Mouse (Mus musculus): ENCODE results near the gene Gm10961. TPM values are rescaled to one million over a fixed set of nuclear protein-coding genes. Genes with fewer than 3 reads are reported as not detected.

Gm10961 gene
- polyA plus RNA-seq, 1 experiment, result not detected

DNA sequence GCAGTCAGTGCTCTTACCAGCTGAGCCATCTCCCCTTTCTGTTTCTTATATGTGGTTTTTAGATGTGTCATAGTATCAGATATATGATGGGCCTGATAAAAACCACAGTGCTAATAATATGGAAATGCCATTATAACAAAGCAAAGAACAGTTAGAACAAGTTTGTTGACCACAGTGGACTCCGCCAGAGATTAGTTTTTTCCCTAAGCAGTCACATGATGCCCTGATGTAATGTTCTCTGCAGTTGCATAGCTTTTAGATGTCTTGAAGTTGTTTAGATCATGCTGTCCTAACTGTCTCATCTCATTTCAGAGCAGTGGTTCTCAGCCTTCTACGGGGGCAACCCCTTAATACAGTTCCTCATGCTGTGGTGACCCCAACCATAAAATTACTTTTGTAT lies 25.0 kb downstream of the Gm10961 start:
- Histone ChIP-seq H3K9me3 (replicated peaks; ENCODE audit: control insufficient read depth, insufficient read depth, low read length, poor library complexity, severe bottlenecking) (no peaks in the 10 kb centered on the region), H3K4me1 (ENCODE audit: control insufficient read depth, insufficient read depth, low read length) (no peaks in the 10 kb centered on the region), H3K4me3 (ENCODE audit: low read depth, low read length) (no peak overlapping the region), H3K36me3 (ENCODE audit: control insufficient read depth, insufficient read depth, low read length, poor library complexity, severe bottlenecking) (peaks cover 1% of the 10 kb centered on the region; the same call in 1 of the 2 replicates), H3K9ac (ENCODE audit: low read depth, poor library complexity, severe bottlenecking) (no peak overlapping the region), H3K27ac (ENCODE audit: insufficient read depth, low read length) (no peak overlapping the region), H3K27me3 (ENCODE audit: control insufficient read depth, insufficient read depth, low read length, poor library complexity, severe bottlenecking) (no peaks in the 10 kb centered on the region)
- TF ChIP-seq EP300 (IDR thresholded peaks at IDR 0.05; ENCODE audit: insufficient read depth, low read depth, low read length) (no peak), POLR2A (IDR thresholded peaks at IDR 0.05; ENCODE audit: insufficient read depth, low read length) (no peak), CTCF (IDR thresholded peaks at IDR 0.05; ENCODE audit: low read depth, low read length) (no peak)

DNA sequence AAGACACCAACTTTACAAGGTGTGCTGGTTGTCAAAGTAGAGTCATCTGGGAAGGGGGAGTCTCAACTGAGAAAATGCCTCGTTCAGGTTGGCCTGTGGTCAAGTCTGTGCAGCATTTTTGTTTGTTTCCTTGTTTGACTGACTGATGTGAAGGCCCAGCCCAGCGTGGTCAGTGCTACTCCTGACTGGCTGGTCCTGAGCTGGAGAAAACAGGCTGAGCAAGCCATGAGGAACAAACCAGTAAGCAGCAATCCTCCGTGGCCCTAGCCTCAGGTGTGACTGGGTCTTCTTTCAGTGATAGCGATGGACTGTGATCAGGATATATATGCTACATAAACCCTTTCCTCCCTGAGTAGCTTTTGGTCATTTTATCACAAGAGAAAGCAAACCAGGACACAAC lies 25.8 kb downstream of the Gm10961 start:
- Histone ChIP-seq H3K4me3 (ENCODE audit: low read depth, low read length) (no peak overlapping the region), H3K27ac (ENCODE audit: insufficient read depth, low read length) (no peak overlapping the region), H3K4me1 (ENCODE audit: control insufficient read depth, insufficient read depth, low read length) (no peaks in the 10 kb centered on the region), H3K27me3 (ENCODE audit: control insufficient read depth, insufficient read depth, low read length, poor library complexity, severe bottlenecking) (no peaks in the 10 kb centered on the region), H3K9me3 (replicated peaks; ENCODE audit: control insufficient read depth, insufficient read depth, low read length, poor library complexity, severe bottlenecking) (no peaks in the 10 kb centered on the region), H3K36me3 (ENCODE audit: control insufficient read depth, insufficient read depth, low read length, poor library complexity, severe bottlenecking) (peaks cover 3% of the 10 kb centered on the region; the same call in 1 of the 2 replicates), H3K9ac (ENCODE audit: low read depth, poor library complexity, severe bottlenecking) (no peak overlapping the region)
- TF ChIP-seq POLR2A (IDR thresholded peaks at IDR 0.05; ENCODE audit: insufficient read depth, low read length), result no peak
- TF ChIP-seq EP300 (IDR thresholded peaks at IDR 0.05; ENCODE audit: insufficient read depth, low read depth, low read length), result no peak
- no peak for TF ChIP-seq CTCF (IDR thresholded peaks at IDR 0.05; ENCODE audit: low read depth, low read length)

DNA sequence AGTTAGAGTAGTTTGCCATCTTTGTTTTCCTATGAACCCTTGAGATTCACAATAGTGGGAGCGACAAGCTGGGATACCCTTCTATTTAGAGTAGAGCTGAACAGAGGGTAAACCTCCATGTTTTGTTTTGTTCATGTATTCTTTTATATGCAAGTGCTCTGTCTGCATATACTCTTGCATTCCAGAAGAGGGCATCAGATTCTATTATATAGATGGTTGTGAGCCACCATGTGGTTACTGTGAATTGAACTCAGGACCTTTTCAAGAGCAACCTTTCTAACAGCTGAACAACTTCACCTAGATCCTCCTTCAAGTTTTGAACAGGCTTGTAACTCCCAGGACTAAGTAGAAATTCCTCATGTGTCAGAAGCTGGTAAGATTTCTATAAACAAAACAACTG lies 27.9 kb downstream of the Gm10961 start:
- TF ChIP-seq POLR2A (IDR thresholded peaks at IDR 0.05; ENCODE audit: insufficient read depth, low read length) (no peak), EP300 (IDR thresholded peaks at IDR 0.05; ENCODE audit: insufficient read depth, low read depth, low read length) (no peak), CTCF (IDR thresholded peaks at IDR 0.05; ENCODE audit: low read depth, low read length) (no peak)
- H3K36me3 ChIP-seq (ENCODE audit: control insufficient read depth, insufficient read depth, low read length, poor library complexity, severe bottlenecking), result peaks cover 4% of the 10 kb centered on the region; the same call in 1 of the 2 replicates
- no peak overlapping the region for H3K4me3 ChIP-seq (ENCODE audit: low read depth, low read length)

DNA sequence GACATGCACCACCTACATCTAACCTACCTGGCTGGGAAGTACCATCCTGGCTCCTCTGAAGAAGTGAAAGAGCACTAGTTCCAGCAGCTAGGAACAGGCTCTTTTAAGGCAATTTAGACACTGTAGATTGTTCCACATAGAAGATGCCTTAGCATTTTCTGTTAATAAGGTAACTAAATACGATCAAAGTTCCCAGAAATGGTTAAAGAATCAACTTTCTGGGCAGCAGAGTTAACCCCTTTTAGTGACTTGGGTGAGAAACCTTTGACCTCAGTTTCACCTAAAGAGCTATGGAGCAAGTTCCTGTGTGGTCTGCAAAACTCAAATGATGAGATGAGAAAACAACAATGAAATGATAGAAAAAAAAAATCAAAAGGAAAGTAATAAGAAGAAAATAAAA lies 33.5 kb downstream of the Gm10961 start:
- no peaks in the 10 kb centered on the region for H3K9me3 ChIP-seq (replicated peaks; ENCODE audit: control insufficient read depth, insufficient read depth, low read length, poor library complexity, severe bottlenecking)
- H3K36me3 ChIP-seq (ENCODE audit: control insufficient read depth, insufficient read depth, low read length, poor library complexity, severe bottlenecking), result peaks cover 43% of the 10 kb centered on the region
- no peak overlapping the region for H3K9ac ChIP-seq (ENCODE audit: low read depth, poor library complexity, severe bottlenecking)
- H3K27ac ChIP-seq (ENCODE audit: insufficient read depth, low read length), result no peak overlapping the region
- H3K4me3 ChIP-seq (ENCODE audit: low read depth, low read length), result no peak overlapping the region
- TF ChIP-seq POLR2A (IDR thresholded peaks at IDR 0.05; ENCODE audit: insufficient read depth, low read length), result no peak
- no peak for TF ChIP-seq CTCF (IDR thresholded peaks at IDR 0.05; ENCODE audit: low read depth, low read length)
- no peak for TF ChIP-seq EP300 (IDR thresholded peaks at IDR 0.05; ENCODE audit: insufficient read depth, low read depth, low read length)
- H3K27me3 ChIP-seq (ENCODE audit: control insufficient read depth, insufficient read depth, low read length, poor library complexity, severe bottlenecking), result no peaks in the 10 kb centered on the region
- no peaks in the 10 kb centered on the region for H3K4me1 ChIP-seq (ENCODE audit: control insufficient read depth, insufficient read depth, low read length)

More for the DNA sequence above, 27.9 kb downstream of the Gm10961 start:
- H3K27ac ChIP-seq (ENCODE audit: insufficient read depth, low read length), result no peak overlapping the region
- H3K4me1 ChIP-seq (ENCODE audit: control insufficient read depth, insufficient read depth, low read length), result no peaks in the 10 kb centered on the region
- no peaks in the 10 kb centered on the region for H3K27me3 ChIP-seq (ENCODE audit: control insufficient read depth, insufficient read depth, low read length, poor library complexity, severe bottlenecking)
- no peaks in the 10 kb centered on the region for H3K9me3 ChIP-seq (replicated peaks; ENCODE audit: control insufficient read depth, insufficient read depth, low read length, poor library complexity, severe bottlenecking)
- H3K9ac ChIP-seq (ENCODE audit: low read depth, poor library complexity, severe bottlenecking), result no peak overlapping the region

DNA sequence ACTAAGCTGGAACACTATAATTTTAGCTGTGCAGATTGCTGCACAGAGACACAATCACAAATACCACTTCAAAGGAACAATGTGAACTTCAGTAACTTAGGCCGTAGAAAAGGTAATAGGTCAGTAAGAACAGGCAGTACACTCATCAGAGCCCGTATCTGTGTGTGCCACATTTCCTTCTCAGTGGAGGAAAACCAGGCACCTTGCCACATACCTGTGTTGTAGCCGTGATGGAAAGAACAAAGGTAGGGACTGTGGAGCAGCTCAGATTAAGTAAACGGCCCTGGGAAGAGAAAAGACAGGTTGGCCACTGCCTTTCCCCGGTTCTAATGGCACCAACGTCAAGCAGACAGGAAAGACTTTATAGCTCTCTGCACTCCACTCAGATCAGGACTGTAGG lies 36.3 kb downstream of the Gm10961 start:
- H3K9ac ChIP-seq (ENCODE audit: low read depth, poor library complexity, severe bottlenecking), result no peak overlapping the region
- no peaks in the 10 kb centered on the region for H3K4me1 ChIP-seq (ENCODE audit: control insufficient read depth, insufficient read depth, low read length)
- H3K27ac ChIP-seq (ENCODE audit: insufficient read depth, low read length), result no peak overlapping the region
- no peaks in the 10 kb centered on the region for H3K27me3 ChIP-seq (ENCODE audit: control insufficient read depth, insufficient read depth, low read length, poor library complexity, severe bottlenecking)
- peaks cover 51% of the 10 kb centered on the region for H3K36me3 ChIP-seq (ENCODE audit: control insufficient read depth, insufficient read depth, low read length, poor library complexity, severe bottlenecking)
- no peak for TF ChIP-seq POLR2A (IDR thresholded peaks at IDR 0.05; ENCODE audit: insufficient read depth, low read length)
- no peak for TF ChIP-seq EP300 (IDR thresholded peaks at IDR 0.05; ENCODE audit: insufficient read depth, low read depth, low read length)
- TF ChIP-seq CTCF (IDR thresholded peaks at IDR 0.05; ENCODE audit: low read depth, low read length), result no peak
- H3K9me3 ChIP-seq (replicated peaks; ENCODE audit: control insufficient read depth, insufficient read depth, low read length, poor library complexity, severe bottlenecking), result no peaks in the 10 kb centered on the region
- H3K4me3 ChIP-seq (ENCODE audit: low read depth, low read length), result no peak overlapping the region

DNA sequence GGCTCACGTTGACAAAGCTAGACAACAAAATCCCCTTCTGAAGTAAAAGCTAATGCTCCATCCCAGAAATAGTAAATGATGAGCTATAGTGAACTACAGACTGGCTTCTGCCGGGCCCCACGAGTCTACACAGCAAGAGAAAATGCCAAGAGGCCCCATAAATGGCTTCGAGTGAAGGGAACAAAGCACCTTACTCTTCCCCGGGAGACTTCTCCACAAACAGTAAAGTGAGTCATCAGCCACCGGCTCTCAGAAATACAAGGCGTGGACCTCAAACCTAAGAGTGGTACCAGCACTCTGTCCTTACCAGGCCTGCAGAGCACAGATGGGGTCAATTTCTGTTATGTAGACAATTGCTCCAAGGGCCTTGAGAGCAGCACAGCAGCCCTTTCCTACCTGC lies 37.7 kb downstream of the Gm10961 start:
- Histone ChIP-seq H3K27ac (ENCODE audit: insufficient read depth, low read length) (no peak overlapping the region), H3K9ac (ENCODE audit: low read depth, poor library complexity, severe bottlenecking) (no peak overlapping the region), H3K36me3 (ENCODE audit: control insufficient read depth, insufficient read depth, low read length, poor library complexity, severe bottlenecking) (peaks cover 51% of the 10 kb centered on the region), H3K4me1 (ENCODE audit: control insufficient read depth, insufficient read depth, low read length) (no peaks in the 10 kb centered on the region), H3K4me3 (ENCODE audit: low read depth, low read length) (no peak overlapping the region), H3K27me3 (ENCODE audit: control insufficient read depth, insufficient read depth, low read length, poor library complexity, severe bottlenecking) (no peaks in the 10 kb centered on the region), H3K9me3 (replicated peaks; ENCODE audit: control insufficient read depth, insufficient read depth, low read length, poor library complexity, severe bottlenecking) (no peaks in the 10 kb centered on the region)
- TF ChIP-seq EP300 (IDR thresholded peaks at IDR 0.05; ENCODE audit: insufficient read depth, low read depth, low read length) (no peak), POLR2A (IDR thresholded peaks at IDR 0.05; ENCODE audit: insufficient read depth, low read length) (no peak), CTCF (IDR thresholded peaks at IDR 0.05; ENCODE audit: low read depth, low read length) (no peak)
